Mouse (Mus musculus) kidney, embryonic 14.5 days (tissue): ENCODE measurements around the gene Fbxw18. TPM values are rescaled to one million over a fixed set of nuclear protein-coding genes. Genes with fewer than 3 reads are reported as not detected.
"Not testable (repeated sequence)": the region's sequence is repeated elsewhere in the genome, so short reads cannot be mapped to it uniquely, and the experiment has no call there.

Source experiments
- ATAC-seq: fragments of 200-750 bp; cut with Nextera tagmentation; 2 replicates; pipeline ENCODE4 v1.8.0; 2017; ENCODE audit warnings: moderate number of reproducible peaks, mild to moderate bottlenecking, moderate TSS enrichment, moderate library complexity; ENCODE audit not compliant: low FRiP score, low TSS enrichment
- H3K27ac ChIP-seq: fragments of 300-500 bp; sonication (generic); 2 replicates; pipeline ENCODE4 v1.5.1; 2014; ENCODE audit warnings: low read depth, mild to moderate bottlenecking, low read length, moderate library complexity, mixed read lengths
- H3K27me3 ChIP-seq: fragments of 300-500 bp; sonication (generic); 2 replicates; pipeline ENCODE4 v1.6.1; 2014; ENCODE audit warnings: mild to moderate bottlenecking, low read length; ENCODE audit not compliant: control insufficient read depth, insufficient read depth
- H3K36me3 ChIP-seq: fragments of 300-500 bp; sonication (generic); 2 replicates; pipeline ENCODE4 v1.6.1; 2014; ENCODE audit warnings: low read length, mixed read lengths; ENCODE audit not compliant: control insufficient read depth, insufficient read depth
- H3K4me1 ChIP-seq: fragments of 300-500 bp; sonication (generic); 2 replicates; pipeline ENCODE4 v1.6.1; 2014; ENCODE audit warnings: low read length, mixed read lengths; ENCODE audit not compliant: control insufficient read depth, insufficient read depth
- H3K4me2 ChIP-seq: fragments of 300-500 bp; sonication (generic); replicated peaks from 2 replicates; pipeline ENCODE4 v1.6.1; 2014; ENCODE audit warnings: low read depth, mild to moderate bottlenecking, low read length
- H3K4me3 ChIP-seq: fragments of 300-500 bp; sonication (generic); 2 replicates; pipeline ENCODE4 v1.5.1; 2014; ENCODE audit warnings: mild to moderate bottlenecking, low read length
- H3K9ac ChIP-seq: fragments of 300-500 bp; sonication (generic); 2 replicates; pipeline ENCODE4 v1.6.1; 2014; ENCODE audit warnings: low read depth, mild to moderate bottlenecking, low read length, moderate library complexity
- H3K9me3 ChIP-seq: fragments of 300-500 bp; sonication (generic); 2 replicates; pipeline ENCODE4 v1.6.1; 2016; ENCODE audit warnings: low read length; ENCODE audit not compliant: control insufficient read depth
- WGBS: fragments of 180-500 bp; shearing (Covaris S2); extraction: QIAGEN DNeasy Blood & Tissue Kit; methylation state at CpG from one replicate; pipeline ENCODE4 v1.1.7; 2014; 5-methylcytosine and 5-hydroxymethylcytosine counted together
- polyA plus RNA-seq: library from polyadenylated mRNA; unstranded; fragments of >200 nt; fragmentation: Nextera tagmentation; extraction: Ambion mirVana; gene quantifications from 2 replicates; pipeline ENCODE4 v1.2.1, GENCODE M21; 2014

Fbxw18 gene
- polyA plus RNA-seq, result 0.17 TPM in 1 of 2 replicates, not detected in the other

GRCm38 (mm10) chr9:109702600-109702999, at the start of gene Fbxw18:
Gene Fbxw18 (minus strand): TSS chr9:109702700.
- 73% methylated on average over 4 of the region's 4 CpGs for WGBS
- H3K9me3 ChIP-seq, H3K9ac ChIP-seq, H3K4me1 ChIP-seq, H3K27me3 ChIP-seq, H3K27ac ChIP-seq, H3K36me3 ChIP-seq, H3K4me2 ChIP-seq, H3K4me3 ChIP-seq, ATAC-seq: not testable (repeated sequence)

DNA sequence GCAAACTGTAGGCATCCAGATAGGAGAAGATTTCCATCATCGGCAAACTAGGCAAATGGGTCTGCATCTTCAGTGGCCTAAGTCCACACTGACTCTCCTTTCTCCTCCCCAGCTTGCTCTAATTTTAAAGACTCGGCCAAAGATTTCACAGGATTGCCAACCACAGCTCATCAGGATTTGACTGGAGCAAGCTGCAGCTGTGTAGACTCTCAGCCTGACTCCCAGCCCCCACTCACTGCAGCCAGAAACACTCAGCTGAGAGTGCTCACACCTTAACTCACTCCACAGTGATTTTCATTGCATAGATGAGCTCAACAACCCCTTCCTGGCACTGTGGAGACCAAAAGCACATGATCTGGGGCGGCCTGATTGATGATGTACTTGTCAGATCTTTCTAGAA, 43.5 kb upstream of the Fbxw18 start, which contains the start of gene Fbxw26:
Gene Fbxw26, minus strand, starts transcription at position 101 of the 400 bp plus-strand sequence.
- H3K4me1 ChIP-seq, H3K27me3 ChIP-seq, H3K9ac ChIP-seq, H3K9me3 ChIP-seq, H3K27ac ChIP-seq, H3K4me2 ChIP-seq, ATAC-seq, H3K4me3 ChIP-seq, H3K36me3 ChIP-seq: not testable (repeated sequence)
- 89% methylated on average over 3 of the region's 3 CpGs for WGBS

DNA sequence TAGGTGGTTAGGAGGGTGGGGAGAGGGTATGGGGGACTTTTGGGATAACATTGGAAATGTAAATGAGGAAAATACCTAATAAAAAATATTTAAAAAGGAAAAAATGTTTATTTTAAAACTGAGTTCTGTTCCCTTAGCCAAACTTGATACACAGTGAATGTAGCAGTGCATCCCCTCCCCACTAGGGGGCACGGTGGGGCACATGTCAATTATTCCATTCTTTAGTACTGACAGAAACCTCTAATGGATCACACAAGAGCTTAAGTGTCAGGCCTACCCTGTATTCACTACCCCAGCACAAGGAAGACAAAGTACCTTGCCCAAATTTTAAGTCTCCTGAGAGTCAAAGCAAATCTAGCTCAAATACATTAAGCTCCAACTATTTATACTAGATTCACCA, 17.2 kb downstream of the Fbxw18 start:
- Histone ChIP-seq H3K27ac (no peak overlapping the region), H3K36me3 (no peaks in the 10 kb centered on the region), H3K4me2 (no peak overlapping the region), H3K9me3 (no peaks in the 10 kb centered on the region), H3K4me1 (no peaks in the 10 kb centered on the region), H3K9ac (no peak overlapping the region), H3K4me3 (no peak overlapping the region), H3K27me3 (no peaks in the 10 kb centered on the region)
- peak; percentile 66; the same call in 1 of the 2 replicates for ATAC-seq
- 9% methylated on average over 1 of the region's 1 CpGs for WGBS

DNA sequence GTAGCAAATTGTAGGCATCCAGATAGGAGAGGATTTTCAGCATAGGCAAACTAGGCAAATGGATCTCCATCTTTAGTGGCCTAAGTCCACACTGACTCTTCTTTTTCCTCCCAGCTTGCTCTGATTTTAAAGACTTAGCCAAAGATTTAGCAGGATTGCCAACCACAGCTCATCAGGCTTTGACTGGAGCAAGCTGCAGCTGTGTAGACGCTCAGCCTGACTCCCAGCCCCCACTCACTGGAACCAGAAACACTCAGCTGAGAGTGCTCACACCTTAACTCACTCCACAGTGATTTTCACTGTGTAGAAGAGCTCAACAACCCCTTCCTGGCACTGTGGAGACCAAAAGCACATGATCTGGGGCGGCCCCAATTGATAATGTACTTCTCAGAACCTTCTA, 37.9 kb downstream of the Fbxw18 start, which contains the start of gene Fbxw25:
Gene Fbxw25, minus strand, starts transcription at position 101 of the 400 bp plus-strand sequence.
- ATAC-seq, H3K4me3 ChIP-seq, H3K36me3 ChIP-seq, H3K4me2 ChIP-seq, H3K9me3 ChIP-seq, H3K27me3 ChIP-seq, H3K9ac ChIP-seq, H3K27ac ChIP-seq, H3K4me1 ChIP-seq: not testable (repeated sequence)
- 71% methylated on average over 2 of the region's 2 CpGs for WGBS

Other genes with a start within 250 kb of the Fbxw18 start
- not detected in 2 replicates for gene Fbxw19, start 206.8 kb downstream of the Fbxw18 start, polyA plus RNA-seq
- gene Fbxw15, start 134.4 kb downstream of the Fbxw18 start, polyA plus RNA-seq, result 0.43 and 0.79 TPM in 2 replicates
- gene Fbxw24, start 76.6 kb downstream of the Fbxw18 start, polyA plus RNA-seq, result 0.32 TPM in 1 of 2 replicates, not detected in the other
- gene Fbxw25, start 38.0 kb downstream of the Fbxw18 start, polyA plus RNA-seq, result 0.19 TPM in 1 of 2 replicates, not detected in the other
- gene Fbxw26, start 43.4 kb upstream of the Fbxw18 start, polyA plus RNA-seq, result 0.14 and 0.15 TPM in 2 replicates
- gene Fbxw27, start 88.0 kb upstream of the Fbxw18 start, polyA plus RNA-seq, result 0.43 TPM in 1 of 2 replicates, not detected in the other
- 25.1 and 32.7 TPM in 2 replicates for gene Spink8, start 109.6 kb upstream of the Fbxw18 start, polyA plus RNA-seq
- gene Nme6, start 130.0 kb upstream of the Fbxw18 start, polyA plus RNA-seq, result 88.6 and 102 TPM in 2 replicates
- 0.27 TPM in 1 of 2 replicates, not detected in the other for gene Camp, start 146.9 kb upstream of the Fbxw18 start, polyA plus RNA-seq
- 21.1 and 31.6 TPM in 2 replicates for gene Cdc25a, start 172.9 kb upstream of the Fbxw18 start, polyA plus RNA-seq
- 35.1 and 54.6 TPM in 2 replicates for gene Map4, start 228.8 kb upstream of the Fbxw18 start, polyA plus RNA-seq